Mouse (Mus musculus) embryonic facial prominence, embryonic 11.5 days (tissue): ENCODE data around the gene Oxt. TPM values are rescaled to one million over a fixed set of nuclear protein-coding genes. Genes with fewer than 3 reads are reported as not detected.

Source experiments
- microRNA-seq: library from miRNA; unstranded; fragments of <30 nt; microRNA quantifications from one replicate; pipeline ENCODE4, GENCODE M21; 2016; ENCODE audit warnings: borderline number of aligned reads
- polyA plus RNA-seq: library from polyadenylated mRNA; unstranded; fragments of >200 nt; fragmentation: Nextera tagmentation; extraction: Ambion mirVana; gene quantifications from 2 replicates; pipeline ENCODE4 v1.2.1, GENCODE M21; 2014

Oxt gene
- polyA plus RNA-seq, 1 experiment from 2014 or later = not detected

Small RNAs within 50 kb of the gene (microRNA-seq; reads per million reads assigned to microRNA genes)
- not detected for gene Gm23876

Other genes with a start within 250 kb of the Oxt start
- gene Cpxm1, start 178.6 kb upstream of the Oxt start, polyA plus RNA-seq = 53.0 and 54.3 TPM in 2 replicates
- gene Gm28372, start 170.9 kb upstream of the Oxt start, polyA plus RNA-seq = not detected in 2 replicates
- not detected in 2 replicates for gene 1700020A23Rik, start 170.9 kb upstream of the Oxt start, polyA plus RNA-seq
- gene Tmem239, start 169.7 kb upstream of the Oxt start, polyA plus RNA-seq = not detected in 2 replicates
- gene Vps16, start 151.8 kb upstream of the Oxt start, polyA plus RNA-seq = 81.9 and 84.8 TPM in 2 replicates
- gene Pced1a, start 151.5 kb upstream of the Oxt start, polyA plus RNA-seq = 10.0 and 10.3 TPM in 2 replicates
- 96.8 and 105 TPM in 2 replicates for gene Ptpra, start 125.9 kb upstream of the Oxt start, polyA plus RNA-seq
- gene Mrps26, start 12.4 kb upstream of the Oxt start, polyA plus RNA-seq = 77.4 and 83.0 TPM in 2 replicates
- not detected in 2 replicates for gene Avp, start 6.4 kb downstream of the Oxt start, polyA plus RNA-seq
- 23.8 and 24.7 TPM in 2 replicates for gene Fastkd5, start 53.9 kb downstream of the Oxt start, polyA plus RNA-seq
- 19.8 and 19.9 TPM in 2 replicates for gene Ubox5, start 53.9 kb downstream of the Oxt start, polyA plus RNA-seq
- 0.79 and 1.1 TPM in 2 replicates for gene Lzts3, start 66.6 kb downstream of the Oxt start, polyA plus RNA-seq
- gene Ddrgk1, start 88.5 kb downstream of the Oxt start, polyA plus RNA-seq = 45.0 and 45.1 TPM in 2 replicates
- gene Itpa, start 91.4 kb downstream of the Oxt start, polyA plus RNA-seq = 131 and 136 TPM in 2 replicates
- gene Slc4a11, start 121.3 kb downstream of the Oxt start, polyA plus RNA-seq = 0.70 TPM in 2 replicates